Mouse (Mus musculus) right cerebral cortex, postnatal 36 days (tissue): ENCODE data around the gene Nubpl.

ENCODE experiments used
- DNase-seq, 2 experiments: peaks; one replicate each; pipeline ENCODE4 v3.0.0; 2022; ENCODE audit warnings: low spot score in 2 of 2, mixed read lengths in 1 of 2

Gene Nubpl

GRCm38 (mm10) chr12:52328488-52328887 lies 231.0 kb downstream of the Nubpl start:
- DNase-seq: no peak

GRCm38 (mm10) chr12:52335142-52335765 lies 237.7 kb downstream of the Nubpl start:
- no peak for DNase-seq

GRCm38 (mm10) chr12:52338136-52338753 lies 240.7 kb downstream of the Nubpl start:
- no peak for DNase-seq

GRCm38 (mm10) chr12:52346611-52347010 lies 249.1 kb downstream of the Nubpl start:
- no peak for DNase-seq

- DNase-seq: no peak
These were observed 252.7 kb downstream of the Nubpl start for GRCm38 (mm10) chr12:52350276-52350675.

GRCm38 (mm10) chr12:52359484-52359883 lies 261.9 kb downstream of the Nubpl start:
- DNase-seq: no peak

- no peak for DNase-seq
These were observed 262.6 kb downstream of the Nubpl start for GRCm38 (mm10) chr12:52360136-52360535.

GRCm38 (mm10) chr12:52361198-52361597 lies 263.7 kb downstream of the Nubpl start:
- DNase-seq: no peak
